Mouse (Mus musculus) layer of hippocampus, adult 8-10 months (tissue): ENCODE measurements around the gene Spns2. TPM values are rescaled to one million over a fixed set of nuclear protein-coding genes. Genes with fewer than 3 reads are reported as not detected.

ENCODE experiments used
- DNase-seq, 2 experiments: peaks; one replicate each; pipeline ENCODE4 v3.0.0; 2022; ENCODE audit warnings: low spot score in 2 of 2
- total RNA-seq, 4 experiments: library from RNA; stranded (reverse); gene quantifications; 2 replicates each; pipeline ENCODE4 v1.2.4; 2022

The Spns2 gene
- total RNA-seq, 4 experiments from 2014 or later, result 84.0 to 104 (median 92.3) TPM

DNA sequence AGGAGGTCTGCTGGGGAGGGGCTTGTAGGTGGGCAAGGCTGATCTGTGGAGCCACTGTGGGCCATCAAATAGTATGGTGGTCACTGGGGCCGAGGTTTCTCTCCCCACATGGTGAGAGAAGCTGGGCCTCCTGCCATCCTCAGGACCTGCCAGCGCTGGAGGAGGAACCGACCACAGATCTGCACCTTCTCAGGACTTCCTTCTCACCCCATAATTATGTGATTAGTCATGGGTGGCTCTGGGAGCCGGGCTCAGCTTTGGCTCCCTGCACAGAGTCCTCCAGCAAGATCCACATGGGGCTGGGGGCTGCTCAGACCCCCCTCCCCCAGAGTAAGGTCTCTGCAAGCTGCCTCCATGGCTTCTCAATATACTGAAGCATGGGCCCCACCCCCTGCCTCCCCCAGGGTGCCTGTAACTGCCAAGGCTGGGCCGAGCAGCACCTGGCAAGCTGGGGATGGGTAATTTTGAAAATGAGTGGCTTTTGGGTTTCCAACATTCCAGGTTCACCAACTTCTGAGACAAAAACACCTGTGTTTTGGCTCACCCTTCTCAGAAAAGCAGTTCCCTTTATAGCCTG is 11.8 kb upstream of the Spns2 start:
- no peak for DNase-seq

DNA sequence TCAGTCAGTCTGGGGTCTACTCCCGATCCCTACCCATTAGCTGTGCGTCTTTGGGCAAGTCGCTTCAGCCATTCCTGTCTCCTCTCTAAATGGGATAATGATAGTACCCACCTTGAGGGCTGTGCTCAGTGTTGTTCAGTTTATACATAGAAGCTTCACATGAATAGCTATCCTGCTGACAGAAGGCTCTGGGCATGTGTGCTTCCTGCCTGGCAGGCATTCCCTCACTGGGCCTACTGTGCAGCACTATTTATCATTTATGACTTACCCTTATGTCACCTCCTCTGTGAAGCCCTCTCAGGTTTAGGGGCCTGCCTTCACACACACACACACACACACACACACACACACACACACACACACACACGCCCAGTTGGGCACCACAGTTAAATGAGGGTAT is 10.4 kb upstream of the Spns2 start:
- no peak for DNase-seq

DNA sequence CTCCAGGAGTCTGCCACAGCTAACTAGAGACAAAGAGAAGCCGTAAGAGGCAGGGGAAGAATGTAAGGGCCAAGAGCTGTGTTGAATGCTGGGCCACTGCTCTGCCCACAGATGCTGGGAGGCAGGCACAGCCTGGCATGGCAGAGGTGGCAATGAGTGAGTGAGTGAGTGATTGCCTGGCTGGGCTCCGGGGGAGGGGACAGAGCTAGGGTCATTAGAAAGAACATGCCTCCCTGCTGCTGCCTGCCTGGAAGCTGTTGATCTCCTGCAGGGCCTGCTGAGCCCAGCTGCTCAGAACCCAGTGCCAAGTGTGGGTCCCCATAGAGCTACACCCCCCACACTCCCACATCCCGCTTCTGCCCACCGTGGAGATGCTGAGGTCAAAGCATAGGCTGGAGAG is 7.7 kb upstream of the Spns2 start:
- no peak for DNase-seq

DNA sequence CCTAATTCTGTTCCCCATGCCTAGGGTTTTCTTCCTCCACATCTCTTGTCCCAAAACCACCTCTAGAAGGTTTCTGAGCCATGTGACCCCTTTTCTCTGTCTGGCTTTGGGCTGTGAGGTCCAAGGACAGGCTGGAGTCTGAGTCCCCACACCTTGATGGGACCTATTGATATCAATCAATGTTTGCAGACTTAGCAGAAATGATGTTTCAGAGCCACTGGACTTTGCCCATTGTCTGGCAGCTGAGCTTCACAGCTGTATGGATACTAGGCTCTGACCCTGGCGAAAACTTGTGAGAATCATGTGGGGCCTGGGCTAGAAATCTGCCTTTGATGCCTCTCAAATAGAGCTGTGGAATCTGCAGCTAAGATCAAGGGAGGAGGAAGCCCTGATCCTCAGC is 7.1 kb upstream of the Spns2 start:
- no peak for DNase-seq

GRCm38 (mm10) chr11:72496066-72496465 is 6.4 kb upstream of the Spns2 start:
- DNase-seq, result no peak

- DNase-seq, result peak in 1 of 2 experiments; percentile 53
Measured at GRCm38 (mm10) chr11:72494046-72494988, 4.6 kb upstream of the Spns2 start.

- DNase-seq, result no peak
Measured at GRCm38 (mm10) chr11:72491130-72491960, 1.6 kb upstream of the Spns2 start.

DNA sequence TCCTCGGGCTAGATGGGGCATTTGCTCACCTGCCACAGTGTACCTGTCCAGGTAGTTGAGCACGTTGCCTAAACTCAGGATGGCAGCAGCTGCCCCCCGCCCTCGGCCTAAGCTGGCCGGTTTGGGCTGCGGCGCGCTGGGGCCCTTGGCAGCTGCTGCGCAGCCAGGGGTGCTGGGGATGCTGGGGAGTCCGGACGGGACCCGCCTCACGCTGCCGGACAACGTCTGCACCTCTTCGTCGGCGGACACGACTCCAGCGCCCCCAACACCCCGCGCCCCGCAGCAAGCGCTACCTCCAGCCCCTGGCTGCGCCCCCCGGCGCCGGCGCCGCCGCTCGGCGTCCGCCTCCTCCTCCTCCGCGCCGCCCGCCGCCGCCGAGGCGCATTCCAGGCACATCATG is 307 bp downstream of the Spns2 start:
- no peak for DNase-seq

DNA sequence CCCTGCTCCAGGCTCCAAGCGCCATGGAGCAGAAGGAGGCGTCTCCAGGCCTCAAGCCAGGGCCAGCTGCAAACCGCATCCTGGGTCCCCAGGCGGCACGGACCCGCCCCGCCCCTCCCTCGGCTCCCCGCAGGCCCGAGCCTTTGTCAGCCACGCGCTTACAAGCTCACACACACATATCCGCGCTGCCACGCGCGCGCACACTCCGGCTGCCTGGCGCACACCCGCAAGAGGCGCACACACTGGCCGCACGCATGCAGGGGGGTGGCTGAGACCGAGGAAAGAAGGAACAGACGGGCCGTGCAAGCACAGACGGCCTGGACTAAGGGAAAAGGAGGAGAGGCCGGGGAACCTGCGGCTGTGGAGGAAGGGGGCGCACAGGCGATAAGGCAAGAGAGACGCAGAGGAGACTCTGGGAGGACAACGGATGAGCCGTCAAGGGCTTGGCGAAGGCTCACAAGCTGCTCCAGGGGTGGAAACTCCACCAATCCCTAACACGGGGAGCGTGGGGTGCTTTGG is 892 bp downstream of the Spns2 start:
- DNase-seq, result peak; percentile 66 to 77

DNA sequence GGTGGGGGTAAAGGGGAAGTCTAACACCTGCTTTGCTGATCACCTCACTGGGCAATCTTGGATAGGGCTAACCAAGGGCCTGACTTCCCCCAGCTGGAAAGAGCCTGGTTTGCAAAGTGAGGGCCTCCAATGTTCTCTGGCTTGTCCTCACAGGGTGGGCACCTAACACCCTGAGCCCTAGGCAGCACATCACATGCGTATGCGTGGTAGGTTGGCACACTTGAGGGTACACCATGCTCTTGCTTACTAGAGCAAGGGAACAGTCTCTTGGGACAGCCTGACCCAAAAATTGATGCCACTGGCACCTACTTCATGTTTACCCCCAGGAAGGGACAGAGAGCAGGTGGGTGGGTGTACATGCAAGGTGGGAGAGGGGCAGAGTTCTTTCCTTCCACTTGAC is 2.0 kb downstream of the Spns2 start:
- DNase-seq, result no peak

DNA sequence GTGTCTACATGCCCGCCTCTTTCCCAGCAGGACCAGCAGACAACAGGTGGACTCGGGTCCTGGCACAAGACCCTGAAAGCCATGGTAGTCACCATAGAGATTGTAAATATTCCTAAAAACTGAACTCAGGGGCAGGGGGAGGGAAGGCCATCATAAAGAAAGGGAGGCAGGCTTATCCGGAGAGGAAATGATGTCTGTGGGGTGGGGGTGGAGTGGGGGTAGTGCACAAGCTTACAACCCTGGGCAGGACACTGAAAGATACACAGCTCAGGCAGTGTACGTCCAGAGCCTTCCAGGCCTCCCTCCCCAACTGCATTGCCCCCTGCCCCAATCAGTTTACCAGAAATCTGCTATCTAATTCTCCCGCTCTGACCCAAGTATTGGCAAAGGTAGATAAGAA is 2.5 kb downstream of the Spns2 start:
- no peak for DNase-seq

DNA sequence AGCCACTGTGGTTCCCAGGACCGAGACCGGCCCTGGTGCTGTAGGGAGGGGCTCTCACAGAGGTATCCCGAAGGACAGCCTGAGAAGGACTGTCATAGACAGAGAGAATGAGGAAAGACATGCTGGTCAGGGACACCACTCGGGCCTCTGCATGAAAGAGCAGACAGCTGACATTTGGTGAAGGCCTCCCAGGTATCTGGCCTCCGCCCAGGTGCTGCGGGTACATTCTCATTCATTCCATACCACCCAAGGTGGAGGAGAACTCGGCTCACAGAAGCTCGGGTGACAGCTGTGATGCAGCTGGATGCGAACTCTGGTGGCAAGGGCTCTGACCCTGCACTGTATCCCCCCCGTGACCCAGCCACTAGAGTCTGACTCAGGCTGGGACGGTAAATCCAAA is 3.7 kb downstream of the Spns2 start:
- no peak for DNase-seq

GRCm38 (mm10) chr11:72485157-72485556 is 4.5 kb downstream of the Spns2 start:
- peak in 1 of 2 experiments; percentile 48 for DNase-seq

DNA sequence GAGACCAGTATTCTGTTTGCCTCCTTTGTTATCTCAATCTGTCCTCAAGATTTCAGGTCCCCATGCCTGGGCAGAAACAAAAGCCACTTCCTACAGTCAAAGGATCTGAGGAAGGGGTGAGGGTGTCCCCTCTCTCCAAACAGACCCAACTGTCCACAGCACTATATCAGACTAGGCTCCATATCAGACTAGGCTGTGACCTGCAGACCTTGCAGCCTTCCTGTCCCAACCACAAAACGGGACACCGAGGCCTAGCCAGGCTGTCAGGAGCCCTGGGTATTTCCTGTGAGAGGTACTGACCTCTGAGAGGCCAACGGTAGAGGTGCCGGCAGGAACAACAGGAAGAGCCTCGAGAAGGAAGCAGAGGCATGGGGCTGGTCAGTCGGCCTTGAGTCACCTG is 5.2 kb downstream of the Spns2 start:
- no peak for DNase-seq

DNA sequence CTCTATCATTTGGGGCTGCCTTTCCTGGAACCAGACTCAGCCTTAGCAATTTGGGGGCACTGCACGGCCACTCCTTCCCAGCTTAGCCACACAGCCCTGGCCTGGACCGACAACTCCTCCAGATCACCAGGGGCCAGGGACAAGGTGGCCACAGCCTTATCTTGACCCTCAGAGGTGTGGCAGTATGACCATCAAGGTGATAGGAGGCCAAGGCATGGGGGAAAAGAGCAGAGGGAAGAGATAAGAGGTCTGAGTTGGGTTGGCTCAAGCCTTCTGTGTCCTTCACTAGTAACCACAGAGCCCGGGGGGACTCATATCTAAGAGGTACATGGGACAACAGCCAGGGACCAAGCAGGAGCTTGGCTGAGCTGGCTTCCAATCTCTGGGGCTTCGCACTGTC is 7.8 kb downstream of the Spns2 start:
- no peak for DNase-seq

DNA sequence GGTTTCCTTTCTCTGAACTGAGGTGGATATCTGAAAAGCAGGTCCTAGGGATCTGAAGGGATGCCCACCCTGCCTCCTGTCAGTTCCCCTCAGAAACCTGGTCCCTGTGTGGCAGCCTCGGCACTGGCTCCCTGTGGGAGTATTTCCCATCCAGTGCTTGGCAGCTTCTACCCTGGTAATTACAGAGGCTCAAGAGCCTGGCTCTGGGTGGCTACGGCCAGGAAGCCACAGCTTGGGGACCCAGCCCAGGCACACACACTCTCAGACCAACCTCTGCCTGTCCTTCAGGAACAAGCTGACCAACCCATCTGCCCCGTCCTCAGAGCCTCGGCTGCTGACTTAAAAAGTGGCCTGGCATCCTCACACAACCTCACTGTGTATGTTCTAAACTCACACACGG is 8.4 kb downstream of the Spns2 start:
- no peak for DNase-seq

- no peak for DNase-seq
Measured at GRCm38 (mm10) chr11:72479499-72479898, 10.2 kb downstream of the Spns2 start.

GRCm38 (mm10) chr11:72478228-72478627 is 11.5 kb downstream of the Spns2 start:
- no peak for DNase-seq

DNA sequence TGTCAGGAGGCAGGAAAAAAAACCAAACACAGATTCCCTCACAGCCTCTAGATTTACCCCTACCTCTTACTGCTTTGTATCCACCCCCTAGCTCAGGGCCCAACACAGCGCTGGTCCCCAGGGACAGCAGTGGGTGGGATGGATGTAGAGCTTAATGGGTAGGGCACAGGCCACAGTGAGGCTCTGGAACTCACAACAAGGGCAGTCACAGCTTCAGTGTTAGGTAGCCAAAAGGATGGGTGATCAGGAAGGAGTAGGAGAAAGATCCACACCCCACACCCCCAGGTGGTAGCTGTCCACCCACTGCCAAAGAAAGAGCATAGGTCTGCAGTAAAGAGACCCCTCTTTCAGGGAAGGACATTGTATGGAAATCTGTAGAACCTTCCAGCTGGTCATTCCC is 12.1 kb downstream of the Spns2 start:
- DNase-seq, result no peak

- no peak for DNase-seq
Measured at GRCm38 (mm10) chr11:72477182-72477581, 12.5 kb downstream of the Spns2 start.

GRCm38 (mm10) chr11:72476074-72476625 is 13.6 kb downstream of the Spns2 start:
- DNase-seq, result no peak
